Mouse (Mus musculus) adipocyte (in vitro differentiated cells): ENCODE data around the gene Aqp11.
A peak's percentile ranks its signal among the peaks of the same experiment; 100 is the strongest.

Experiments used
- DNase-seq: peaks from one replicate; pipeline ENCODE4 v3.0.0-alpha.2; 2016; ENCODE audit warnings: low spot score

Aqp11 gene

DNA sequence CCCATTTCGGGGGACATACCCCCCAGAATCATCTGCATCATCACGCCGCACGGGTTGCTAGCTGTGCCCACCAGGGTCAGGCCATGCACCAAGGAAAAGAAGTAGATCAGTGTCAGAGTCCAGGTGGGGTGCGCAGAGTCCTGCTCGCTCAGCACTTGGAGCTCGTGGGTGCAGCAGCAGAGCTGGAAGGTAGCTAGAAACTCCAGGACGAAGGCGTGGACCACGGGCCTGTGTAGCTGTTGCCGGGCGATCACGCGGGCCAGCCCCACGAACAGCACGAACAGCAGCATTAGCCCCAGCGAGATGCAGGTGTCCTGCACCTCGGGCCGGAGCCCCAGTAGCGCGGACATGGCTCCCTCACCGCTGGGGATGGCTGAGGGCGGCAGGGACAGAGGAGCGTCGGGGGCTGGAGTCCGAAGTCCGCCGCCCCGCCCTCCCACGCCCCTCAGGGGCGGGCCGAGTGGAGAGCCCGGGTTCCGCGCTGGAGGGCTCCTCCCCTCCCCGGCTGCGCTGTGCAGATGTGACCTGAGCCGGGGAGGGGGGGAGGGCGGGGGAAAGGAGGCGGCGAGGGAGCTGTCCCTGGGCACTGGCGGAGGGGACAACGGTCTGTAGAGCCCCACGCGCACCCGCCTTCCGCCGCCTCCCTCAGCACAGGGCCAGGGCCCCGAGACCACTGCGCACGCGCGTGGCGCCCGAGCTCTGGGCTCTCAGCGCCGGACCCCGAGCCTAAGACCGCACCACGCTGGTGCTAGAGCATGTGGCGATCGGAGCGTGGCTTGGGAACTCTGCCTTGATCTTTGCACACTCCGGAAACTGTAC is at the start of gene Aqp11:
Gene Aqp11, minus strand, starts transcription at position 652 of the 819 bp plus-strand sequence.
- peak; percentile 55 for DNase-seq

DNA sequence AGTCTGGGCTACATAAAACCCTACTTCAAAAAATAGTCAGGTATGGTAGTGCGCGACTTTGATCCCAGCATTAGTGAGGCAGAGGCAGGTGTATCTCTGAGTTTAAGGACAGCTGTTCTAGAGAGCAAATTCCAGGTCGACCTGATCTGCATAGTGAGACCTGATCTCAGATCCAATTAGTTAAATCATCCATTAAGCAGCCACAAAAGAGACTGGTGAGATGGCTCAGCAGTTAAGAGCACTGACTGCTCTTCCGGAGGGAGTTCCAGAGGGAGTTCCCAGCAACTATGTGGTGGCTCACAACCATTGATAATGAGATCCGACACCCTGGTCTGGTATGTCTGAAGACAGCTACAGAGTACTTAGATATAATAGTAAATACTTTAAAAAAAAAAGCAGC is 45.4 kb upstream of the Aqp11 start:
- DNase-seq: no peak

DNA sequence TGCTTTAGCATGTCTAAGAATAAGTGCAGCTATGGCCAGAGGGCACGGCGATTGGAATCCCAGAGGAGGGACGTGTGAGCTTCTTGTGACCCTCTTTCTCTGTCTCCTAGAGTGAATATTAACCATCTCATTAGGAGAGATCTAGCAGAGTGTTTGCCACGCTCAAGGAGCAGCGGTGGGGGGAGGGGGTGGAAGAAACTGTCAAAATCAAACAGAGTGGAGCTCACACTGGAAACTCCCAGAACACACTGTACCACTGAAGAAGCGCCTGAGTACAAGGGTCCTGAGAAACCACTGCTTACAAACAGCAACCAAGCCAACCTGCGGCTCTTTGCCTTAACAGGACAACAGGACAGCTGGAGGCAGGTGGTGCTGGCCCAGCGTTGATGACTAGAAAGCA is 43.4 kb upstream of the Aqp11 start:
- DNase-seq: no peak

DNA sequence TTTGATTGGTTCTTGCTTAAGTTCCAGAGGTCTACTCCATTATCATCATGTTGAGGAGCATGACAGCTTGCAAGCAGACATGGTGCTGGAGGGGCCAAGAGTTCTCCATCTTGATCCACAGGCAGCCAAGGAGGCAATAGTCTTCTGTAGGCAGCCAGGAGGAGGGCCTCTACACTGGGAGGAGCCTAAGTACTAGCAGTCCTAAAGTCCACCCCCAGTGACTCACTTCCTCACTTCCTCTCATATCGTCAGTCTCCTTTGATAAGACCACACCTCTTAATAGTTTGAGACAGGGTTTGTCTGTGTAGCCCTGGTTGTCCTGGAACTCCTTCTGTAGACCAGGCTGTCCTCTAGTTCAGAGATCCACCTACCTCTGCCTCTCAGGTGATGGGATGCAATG is 42.7 kb upstream of the Aqp11 start:
- DNase-seq: no peak

DNA sequence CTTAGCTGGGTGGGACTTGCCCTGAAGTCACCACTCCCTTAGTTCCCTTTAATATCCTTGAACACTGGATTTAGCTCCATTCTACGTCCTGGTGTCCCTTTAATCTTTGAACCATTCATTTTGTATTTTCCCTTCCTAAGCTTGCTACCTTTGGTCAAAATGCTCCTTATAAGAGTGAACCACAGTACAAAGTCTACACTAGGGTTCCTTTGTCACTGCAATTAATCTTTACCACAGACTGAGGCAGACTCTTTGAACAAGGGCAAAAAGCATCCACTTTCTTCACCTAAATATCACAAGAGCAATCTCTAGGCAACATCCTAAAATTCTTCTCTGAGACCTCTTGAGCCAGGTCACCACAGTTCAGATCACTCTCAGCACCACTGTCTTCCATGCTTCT is 42.1 kb upstream of the Aqp11 start:
- DNase-seq: no peak

DNA sequence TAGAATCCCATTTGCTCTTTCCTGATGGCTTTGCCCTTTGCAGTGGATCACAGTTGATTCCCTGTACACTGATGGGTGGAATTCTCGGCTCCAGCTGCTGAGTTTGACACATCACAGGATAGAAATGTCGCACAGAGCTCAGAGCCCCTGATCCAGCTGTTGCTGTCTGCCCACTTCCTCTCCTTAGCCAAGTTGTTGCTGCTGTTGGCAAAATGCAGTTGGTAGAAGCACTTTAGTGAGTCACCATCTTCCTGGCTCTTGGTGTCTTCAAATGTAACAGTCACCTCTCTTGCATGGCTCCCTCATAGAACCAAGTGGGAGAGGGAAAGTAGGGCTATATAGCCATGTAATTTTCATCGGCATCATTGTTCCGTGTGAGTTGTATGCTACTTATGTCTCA is 39.1 kb upstream of the Aqp11 start:
- DNase-seq: no peak

DNA sequence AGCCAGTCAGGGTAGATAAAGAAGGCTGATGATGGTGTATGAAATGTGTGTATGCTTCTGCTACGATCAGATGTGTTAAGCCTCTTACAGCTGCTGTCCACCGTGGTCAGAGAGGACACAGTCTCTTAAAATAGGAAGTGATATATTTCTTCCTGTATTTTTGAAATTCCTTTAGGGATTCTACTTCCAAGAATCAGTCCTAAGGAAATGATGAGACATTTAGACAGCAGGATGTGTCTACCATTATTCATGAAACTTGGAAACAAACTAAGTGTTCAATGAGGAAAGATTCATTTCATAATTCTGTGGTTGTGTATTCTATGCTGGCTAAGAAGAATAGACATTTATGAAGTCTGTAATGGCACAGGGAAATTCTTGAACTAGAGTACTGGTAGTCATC is 37.8 kb upstream of the Aqp11 start:
- no peak for DNase-seq

DNA sequence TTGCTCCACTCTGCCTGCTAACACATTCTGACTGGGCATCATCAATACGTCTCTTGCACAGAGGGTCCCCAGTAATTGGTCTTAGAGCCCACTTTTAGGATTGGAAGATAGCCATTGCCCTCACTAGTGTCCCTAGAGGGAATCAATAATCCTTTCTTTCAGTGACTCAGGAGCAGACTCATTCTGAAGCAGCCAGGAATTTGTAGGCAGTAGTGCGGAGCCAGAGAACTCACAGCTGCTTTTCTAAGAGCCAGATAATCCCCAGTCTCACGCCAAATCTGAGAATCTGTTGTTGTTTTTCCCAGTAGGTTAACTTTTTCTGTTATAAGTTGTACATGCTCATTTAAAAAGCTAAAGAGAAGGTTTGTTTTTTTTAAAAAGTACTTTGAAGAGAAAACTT is 37.3 kb upstream of the Aqp11 start:
- peak; percentile 43 for DNase-seq

DNA sequence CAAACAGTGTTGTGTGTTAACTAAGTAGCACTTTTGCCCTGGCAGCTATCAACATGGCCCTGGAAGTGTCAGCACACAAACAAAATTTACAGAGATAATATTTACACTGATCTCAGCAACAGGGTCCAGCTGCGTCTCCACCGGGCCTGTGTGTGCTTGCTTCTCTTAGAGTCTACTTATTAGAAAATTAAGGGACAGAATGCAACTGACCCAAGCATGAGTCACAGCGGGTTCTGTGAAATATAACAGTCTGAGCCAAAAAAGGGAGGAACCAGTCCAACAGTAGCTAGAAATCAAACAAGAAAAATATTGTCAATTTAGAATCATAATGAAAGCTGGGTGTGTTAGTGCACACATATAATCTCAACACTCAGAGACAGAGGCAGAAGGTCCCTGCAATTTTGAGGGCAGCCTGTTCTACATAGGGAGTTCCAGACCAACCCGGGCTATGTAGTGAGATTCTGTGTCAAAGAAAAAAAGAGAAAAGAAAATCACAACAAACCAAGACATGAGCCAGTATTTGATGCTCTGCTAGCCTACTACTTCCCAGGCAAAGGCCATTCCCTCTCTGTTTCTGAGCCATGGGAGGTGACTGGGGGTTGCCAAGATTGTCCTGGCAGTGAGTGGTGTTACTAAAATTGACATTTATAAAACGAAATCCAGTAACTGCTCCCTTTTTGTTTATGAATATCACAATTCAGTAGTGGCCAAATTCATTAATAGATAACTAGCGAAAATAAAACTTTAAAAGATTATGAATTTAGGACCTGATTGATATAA is 32.9 kb upstream of the Aqp11 start:
- DNase-seq: peak; percentile 47

DNA sequence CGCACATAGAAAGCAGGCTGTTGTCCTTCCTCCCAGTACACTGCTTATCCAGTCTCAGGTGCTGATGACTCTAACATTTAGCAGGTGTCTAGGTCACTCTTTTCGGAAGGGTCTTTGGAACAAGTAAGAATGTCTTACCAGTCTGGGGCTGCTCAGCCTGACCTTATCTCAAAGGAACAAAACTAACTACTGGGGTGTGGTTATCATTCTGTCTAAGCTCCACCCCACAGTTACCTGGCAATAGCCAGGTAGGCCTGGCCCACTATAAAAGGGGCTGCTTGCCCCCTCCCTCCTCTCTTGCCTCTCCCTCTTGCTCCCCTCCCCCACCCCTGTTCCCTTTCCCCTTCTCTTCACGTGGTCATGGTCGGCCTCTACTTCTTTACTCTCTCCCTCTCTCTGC is 30.9 kb upstream of the Aqp11 start:
- DNase-seq: no peak

DNA sequence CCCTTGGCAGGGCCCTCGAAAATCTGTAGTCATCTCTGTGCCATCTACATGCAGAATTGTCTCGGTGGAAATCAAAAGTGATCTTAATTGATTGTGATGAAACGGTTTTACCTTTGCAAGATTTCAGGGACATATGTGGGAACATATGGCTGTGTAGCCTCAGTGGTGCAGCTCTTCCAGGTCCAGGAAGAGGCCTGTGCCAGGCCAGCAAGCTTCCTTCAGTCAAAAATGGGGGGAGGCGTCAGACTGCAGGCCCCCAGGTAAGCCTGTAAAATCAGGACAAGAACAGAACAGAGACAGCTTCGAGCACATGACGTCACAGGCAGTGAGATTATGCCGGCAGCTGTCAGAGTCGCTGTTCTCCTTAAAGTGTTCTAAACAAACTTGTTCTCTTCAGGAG is 29.8 kb upstream of the Aqp11 start:
- no peak for DNase-seq

DNA sequence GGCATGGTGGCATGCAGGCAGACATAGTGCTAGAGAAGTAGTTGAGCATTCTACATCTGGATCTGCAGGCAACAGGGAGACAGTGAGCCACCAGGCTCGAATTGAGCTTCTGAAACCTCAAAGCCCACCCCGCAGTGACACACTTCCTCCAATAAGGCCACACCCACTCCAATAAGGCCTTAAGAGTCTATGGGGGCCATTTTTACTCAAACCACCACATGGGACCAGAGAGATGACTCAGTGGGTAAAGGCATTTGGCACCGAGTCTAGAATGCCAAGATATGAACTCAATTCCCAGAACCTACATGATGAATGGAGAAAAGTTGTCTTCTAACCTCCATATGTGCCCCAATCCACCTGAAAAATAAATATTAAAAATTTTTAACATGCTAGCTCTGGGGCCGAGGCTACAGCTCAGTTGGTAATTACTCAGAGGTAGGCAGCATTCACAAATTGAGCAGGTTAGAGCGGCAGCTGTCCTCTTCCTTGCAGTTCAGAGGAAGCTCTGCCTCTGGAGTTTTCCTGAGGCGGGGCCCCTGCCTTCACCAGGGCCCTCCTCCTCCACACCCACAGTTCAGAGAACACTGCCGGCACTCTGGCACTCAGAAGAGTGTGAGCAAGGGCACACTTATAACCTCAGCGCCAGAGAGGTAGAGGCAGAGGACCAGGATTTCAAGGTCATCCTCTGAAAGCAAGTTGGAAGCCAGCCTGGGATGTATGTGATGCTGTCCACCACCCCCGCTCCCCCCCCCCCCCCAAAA is 28.5 kb upstream of the Aqp11 start:
- no peak for DNase-seq

DNA sequence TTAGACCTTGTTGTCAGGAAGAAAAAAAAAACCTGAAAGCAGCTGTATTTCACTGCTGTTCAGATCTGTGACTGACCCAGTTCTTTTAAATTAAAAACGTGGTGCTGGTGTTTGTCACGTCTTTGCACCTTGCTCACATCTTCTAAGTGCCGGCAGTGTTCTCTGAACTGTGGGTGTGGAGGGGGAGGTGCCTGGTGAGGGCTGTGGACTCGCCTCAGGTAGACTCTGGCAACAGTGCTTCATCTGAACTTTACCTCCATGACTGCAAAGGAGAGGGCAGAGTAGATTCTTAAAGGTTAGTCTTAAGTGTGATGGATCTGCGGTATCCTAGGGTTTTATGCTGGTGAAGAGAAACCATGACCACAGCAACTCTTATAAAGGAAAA is 27.9 kb upstream of the Aqp11 start:
- no peak for DNase-seq

DNA sequence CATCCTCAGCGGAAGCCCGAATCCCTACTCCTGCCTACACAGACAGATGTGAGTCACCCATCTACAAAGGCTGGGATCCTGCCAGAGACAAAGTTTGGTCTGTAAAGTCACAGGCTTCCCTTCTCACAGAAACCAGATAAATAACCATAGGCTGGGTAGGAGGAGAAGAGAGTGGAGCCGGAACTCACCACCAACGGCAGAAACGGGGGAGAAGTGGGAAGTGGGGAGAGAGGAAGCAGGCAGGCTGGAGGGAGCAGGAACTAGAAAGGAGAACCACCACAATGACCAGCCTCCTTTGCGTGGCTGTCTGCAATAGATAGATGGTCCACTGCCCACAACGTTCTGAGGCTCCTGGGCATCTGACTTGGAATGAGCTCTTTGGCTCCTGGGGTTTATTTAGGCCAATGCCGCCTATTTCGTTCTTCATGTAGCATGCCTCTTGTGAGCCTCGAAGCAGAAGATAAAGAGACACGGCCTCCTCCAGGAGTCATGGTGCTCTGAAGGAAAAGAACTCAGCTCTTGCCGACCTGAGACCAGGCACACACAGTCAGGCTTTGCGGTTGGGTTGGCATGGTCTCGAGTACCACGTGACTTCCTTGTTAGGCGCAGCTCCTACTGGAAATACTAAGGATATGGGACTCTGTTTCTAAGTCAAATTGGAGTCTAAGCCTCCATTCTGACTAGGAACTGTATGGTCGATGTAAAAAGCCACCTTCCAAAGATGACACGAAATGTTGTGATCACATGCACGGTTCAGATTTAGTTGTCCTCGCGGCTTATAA is 27.3 kb upstream of the Aqp11 start:
- DNase-seq: peak; percentile 19

DNA sequence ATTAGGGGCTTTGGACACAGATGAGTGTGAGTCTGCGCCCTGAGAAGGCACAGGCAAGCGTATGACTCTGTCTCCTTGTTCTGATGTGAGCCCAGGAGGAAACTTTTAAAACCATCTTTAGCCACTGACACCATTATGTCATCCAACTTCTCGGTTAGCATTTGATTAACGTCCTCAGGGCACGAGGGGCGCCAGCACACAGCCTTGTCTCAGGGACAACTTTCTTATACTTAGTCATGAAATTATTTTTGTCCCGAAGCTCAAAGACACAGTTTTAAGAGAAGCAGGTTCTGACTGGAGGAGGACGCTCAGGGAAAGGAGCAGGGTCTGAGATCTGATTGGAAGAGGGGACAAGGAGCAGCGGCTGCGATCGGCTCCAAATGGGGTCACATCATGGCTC is 26.5 kb upstream of the Aqp11 start:
- DNase-seq: no peak

DNA sequence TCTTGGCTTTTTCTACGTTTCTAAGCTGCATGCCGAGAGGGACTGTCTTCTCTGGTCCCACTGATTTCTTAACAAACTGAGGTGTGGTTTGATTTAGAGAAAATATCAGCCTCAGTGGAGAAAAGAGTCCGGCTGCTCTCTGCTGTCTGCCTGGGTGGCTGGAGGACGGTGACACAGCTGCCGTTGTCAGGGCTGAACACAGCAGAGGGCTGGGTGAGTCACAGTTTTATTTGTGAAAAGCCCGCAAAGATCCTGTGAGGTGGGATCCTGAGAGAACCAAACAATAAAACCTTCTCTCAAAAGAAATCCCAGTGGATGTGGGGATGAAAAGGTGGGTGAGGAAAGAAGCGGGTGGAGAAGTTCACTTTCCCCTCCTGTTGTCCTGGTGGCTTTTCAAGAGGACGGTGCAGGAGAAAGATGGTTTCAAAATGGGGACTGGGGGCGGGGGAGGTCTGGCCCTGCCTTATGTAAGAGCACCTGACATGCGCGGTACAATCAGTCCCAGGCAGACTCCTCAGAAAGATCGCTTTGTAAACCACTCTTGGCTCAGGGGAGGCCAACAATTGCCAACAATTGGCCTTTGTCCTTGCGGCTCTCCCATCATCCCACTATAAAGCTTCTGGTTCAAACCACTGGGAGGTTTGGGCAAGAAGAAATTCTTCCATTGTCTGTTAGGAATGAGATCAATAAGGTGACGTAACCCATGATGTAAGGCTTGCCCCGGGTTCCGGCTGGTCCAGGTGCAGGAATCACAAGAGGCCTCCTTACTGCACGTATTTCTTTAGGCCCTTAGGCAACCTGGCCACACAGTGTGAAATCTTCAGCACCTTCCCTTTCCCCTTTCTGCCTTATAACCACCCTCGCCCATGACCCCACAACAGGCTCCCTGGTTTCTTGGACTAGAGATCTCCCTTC is 19.1 kb upstream of the Aqp11 start:
- no peak for DNase-seq

DNA sequence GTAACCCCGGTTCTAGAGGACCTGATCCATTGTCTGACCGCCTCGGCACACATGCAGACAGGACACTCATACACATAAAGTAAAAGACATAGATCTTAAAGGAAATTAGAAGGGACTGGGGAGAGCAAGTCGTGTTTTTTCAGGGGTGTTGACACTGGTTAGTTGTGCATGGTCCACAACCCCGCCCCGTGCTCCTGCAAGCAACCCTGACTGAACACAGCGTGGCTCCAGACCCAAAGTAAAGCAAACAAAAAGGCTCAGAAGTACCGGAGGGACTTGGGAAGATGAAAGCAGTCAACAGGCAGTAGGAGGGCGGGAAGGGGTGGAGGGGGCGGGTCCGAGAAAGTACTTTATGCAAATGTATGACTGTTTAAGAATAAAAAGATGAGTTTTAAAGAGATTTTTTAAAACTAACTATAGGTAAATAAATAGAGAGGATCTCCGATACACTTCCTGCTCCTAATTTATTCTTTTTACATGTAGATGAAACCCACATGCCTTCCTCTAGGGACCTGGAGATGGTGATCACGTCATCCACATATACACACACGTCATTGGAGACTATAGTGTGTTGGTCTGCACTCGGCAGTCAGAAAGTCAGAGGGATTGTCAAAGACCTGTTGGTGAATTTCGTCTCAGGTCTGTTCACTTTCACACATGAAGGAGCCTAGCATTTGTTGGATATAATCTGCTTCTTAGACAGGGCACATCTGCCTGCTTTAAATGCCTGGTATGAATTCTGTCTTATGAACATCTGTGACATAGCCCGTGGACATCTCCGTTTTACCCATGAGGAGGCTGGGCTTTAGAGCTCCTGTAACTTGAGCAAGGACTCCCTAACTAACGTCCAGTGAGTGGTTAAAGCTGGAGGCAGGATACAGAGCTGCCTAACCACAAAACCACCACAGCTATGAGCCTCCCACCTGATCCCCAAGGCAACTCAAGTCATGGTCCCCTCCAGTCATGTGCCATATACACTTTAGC is 11.4 kb upstream of the Aqp11 start:
- DNase-seq: peak; percentile 8

DNA sequence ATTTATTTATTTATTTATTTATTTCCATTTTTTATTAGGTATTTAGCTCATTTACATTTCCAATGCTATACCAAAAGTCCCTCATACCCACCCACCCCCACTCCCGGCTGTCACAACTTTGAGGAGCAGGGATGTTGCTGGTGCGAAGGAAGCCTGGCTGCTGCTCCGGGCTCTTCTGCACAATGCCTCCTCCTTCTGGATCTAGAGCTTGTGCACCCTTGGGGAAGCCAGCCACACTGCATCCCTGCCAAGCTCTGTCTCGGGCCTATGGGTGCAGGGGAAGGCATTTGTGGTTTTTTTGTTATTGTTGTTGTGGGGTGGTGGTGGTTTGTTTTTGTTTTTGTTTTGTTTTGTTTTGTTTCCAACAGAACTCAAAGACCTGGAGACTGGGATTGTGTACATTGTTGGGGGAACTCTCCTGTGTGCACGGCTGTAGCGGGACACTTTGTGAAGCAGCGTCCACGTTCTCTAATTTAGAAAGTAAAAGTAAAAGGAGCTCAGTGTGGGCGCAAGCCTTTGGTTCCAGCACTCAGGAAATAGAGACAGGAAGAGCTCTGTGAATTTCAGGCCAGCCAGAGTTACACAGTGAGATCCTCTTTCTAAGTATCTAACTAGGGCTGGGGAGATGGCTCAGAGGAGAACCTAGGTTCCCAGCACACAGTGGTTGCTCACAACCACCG is 10.6 kb upstream of the Aqp11 start:
- DNase-seq: peak; percentile 34
